Mouse (Mus musculus): ENCODE measurements around the gene Hes7.

Gene Hes7

GRCm38 (mm10) chr11:69150444-69150843, 30.2 kb downstream of the Hes7 start:
- DNase-seq (ENCODE audit: low spot score), result peak; percentile 51

- DNase-seq (ENCODE audit: low spot score), result no peak
These were observed 30.8 kb downstream of the Hes7 start for GRCm38 (mm10) chr11:69151004-69151403.

- DNase-seq (ENCODE audit: low spot score), result no peak
These were observed 33.6 kb downstream of the Hes7 start for GRCm38 (mm10) chr11:69153831-69154230.

- DNase-seq (ENCODE audit: low spot score), result no peak
These were observed 35.1 kb downstream of the Hes7 start for GRCm38 (mm10) chr11:69155351-69155750.

- DNase-seq (ENCODE audit: low spot score), result no peak
These were observed 36.6 kb downstream of the Hes7 start, which contains the start of gene Alox12b for GRCm38 (mm10) chr11:69156800-69157199. Alox12b (plus strand) TSS chr11:69156989.

GRCm38 (mm10) chr11:69169313-69169712, 49.1 kb downstream of the Hes7 start:
- DNase-seq (ENCODE audit: low spot score), result no peak

- peak; percentile 77 for DNase-seq (ENCODE audit: low spot score)
These were observed 51.4 kb downstream of the Hes7 start for GRCm38 (mm10) chr11:69171626-69172025.

GRCm38 (mm10) chr11:69172606-69173005, 52.4 kb downstream of the Hes7 start:
- no peak for DNase-seq (ENCODE audit: low spot score)

Data from testis, postnatal 14 days (tissue).